Mouse (Mus musculus) layer of hippocampus, adult 9-10 months (tissue): ENCODE measurements at regions not wholly inside any gene's neighbourhood (a gene's known extent, or its start where the extent isn't known, plus 50 kb on each side); places are given as distances from the start of the nearest gene placed in this dataset.

Experiments
- DNase-seq: peaks from one replicate; pipeline ENCODE4 v3.0.0; 2022; ENCODE audit warnings: low spot score

- DNase-seq: no peak
Measured at GRCm38 (mm10) chr9:86230673-86231350, 233.9 kb downstream of the Ube2cbp start.

GRCm38 (mm10) chr9:86231692-86232091 lies 233.1 kb downstream of the Ube2cbp start:
- DNase-seq: no peak

GRCm38 (mm10) chr9:86232174-86232573 lies 232.6 kb downstream of the Ube2cbp start:
- DNase-seq: no peak

GRCm38 (mm10) chr9:86233775-86234174 lies 231.0 kb downstream of the Ube2cbp start:
- no peak for DNase-seq

GRCm38 (mm10) chr9:86238691-86239090 lies 226.1 kb downstream of the Ube2cbp start:
- no peak for DNase-seq

- no peak for DNase-seq
Measured at GRCm38 (mm10) chr9:86240287-86240686, 224.5 kb downstream of the Ube2cbp start.

GRCm38 (mm10) chr9:86240896-86241295 lies 223.9 kb downstream of the Ube2cbp start:
- no peak for DNase-seq

- no peak for DNase-seq
Measured at GRCm38 (mm10) chr9:86250197-86250596, 214.6 kb downstream of the Ube2cbp start.

GRCm38 (mm10) chr9:86251331-86251730 lies 213.4 kb downstream of the Ube2cbp start:
- DNase-seq: no peak
